Mouse (Mus musculus): ENCODE results near the gene St6galnac3.

DNA sequence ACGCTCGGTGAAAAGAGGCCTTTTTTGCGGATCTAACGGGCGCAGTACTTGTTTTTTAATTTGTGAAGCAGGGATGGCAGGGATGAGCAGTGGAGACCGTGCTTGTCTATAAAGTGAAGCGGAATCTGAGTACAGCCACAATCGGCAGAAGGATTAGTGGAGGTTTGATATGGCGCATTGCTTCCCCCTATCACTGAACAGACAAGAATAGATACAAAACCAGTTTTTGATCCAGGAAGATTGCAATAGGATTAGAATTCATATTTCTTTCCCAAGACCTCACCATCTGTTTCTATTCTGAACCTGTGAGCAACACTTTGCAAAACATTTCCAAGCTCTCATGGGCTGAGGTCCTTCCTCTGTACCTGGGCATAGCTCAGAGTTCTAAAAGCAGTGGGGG lies 488.7 kb downstream of the St6galnac3 start:
- TF ChIP-seq CTCF (IDR thresholded peaks at IDR 0.05; ENCODE audit: control insufficient read depth, insufficient read depth, insufficient read length) (no peak), MYOD1 (IDR thresholded peaks at IDR 0.05; ENCODE audit: control insufficient read depth, insufficient read length, low read depth) (no peak), USF1 (IDR thresholded peaks at IDR 0.05; ENCODE audit: low read depth) (no peak), CEBPB (IDR thresholded peaks at IDR 0.05; ENCODE audit: low read depth) (no peak)
